Mouse (Mus musculus) MEL (cell line): Measurements from ENCODE around the gene Gm20388. TPM values are rescaled to one million over a fixed set of nuclear protein-coding genes. Genes with fewer than 3 reads are reported as not detected.

Experiments
- DNase-seq: peaks from one replicate; pipeline ENCODE4 v3.0.0; 2011; ENCODE audit warnings: low read depth, low spot score
- H3K27ac ChIP-seq: 2 replicates; pipeline ENCODE4 v1.5.1; 2012; ENCODE audit warnings: low read depth, mild to moderate bottlenecking, control low read depth, low read length, moderate library complexity; ENCODE audit not compliant: control insufficient read depth
- H3K27me3 ChIP-seq, 2 experiments: fragments of 150-350 bp in 1 of 2; sonication (generic) in 1 of 2; 2 replicates each; pipeline ENCODE4 v1.6.1; 2012; ENCODE audit warnings: low read length in 2 of 2, mild to moderate bottlenecking in 2 of 2, improper control_type of control experiment in 1 of 2, moderate library complexity in 1 of 2; ENCODE audit not compliant: insufficient read depth in 2 of 2, control insufficient read depth in 1 of 2
- H3K36me3 ChIP-seq, 2 experiments: 2 replicates each; pipeline ENCODE4 v1.6.1; 2012 to 2014; ENCODE audit warnings: low read length in 2 of 2, improper control_type of control experiment in 1 of 2, inconsistent platforms in 1 of 2, mild to moderate bottlenecking in 1 of 2; ENCODE audit not compliant: insufficient read depth in 2 of 2, control insufficient read depth in 1 of 2
- H3K4me1 ChIP-seq, 2 experiments: fragments of 150-350 bp in 1 of 2; sonication (generic) in 1 of 2; 2 replicates each; pipeline ENCODE4 v1.6.1; 2012; ENCODE audit warnings: low read length in 2 of 2, improper control_type of control experiment in 1 of 2, mild to moderate bottlenecking in 1 of 2; ENCODE audit not compliant: insufficient read depth in 2 of 2, control insufficient read depth in 1 of 2
- H3K4me3 ChIP-seq, 2 experiments: fragments of 150-350 bp in 1 of 2; sonication (generic) in 1 of 2; 2 replicates each; pipeline ENCODE4 v1.5.1; 2012; ENCODE audit warnings: low read depth in 2 of 2, low read length in 2 of 2, mild to moderate bottlenecking in 2 of 2, moderate library complexity in 2 of 2, control low read depth in 1 of 2, improper control_type of control experiment in 1 of 2; ENCODE audit not compliant: control insufficient read depth in 1 of 2, insufficient read depth in 1 of 2
- H3K79me2 ChIP-seq: 2 replicates; pipeline ENCODE4 v1.6.1; 2012; ENCODE audit warnings: mild to moderate bottlenecking, low read length, moderate library complexity; ENCODE audit not compliant: control insufficient read depth, poor library complexity, insufficient read depth
- H3K9ac ChIP-seq: 2 replicates; pipeline ENCODE4 v1.6.1; 2012; ENCODE audit warnings: low read depth, mild to moderate bottlenecking, control low read depth, low read length, moderate library complexity; ENCODE audit not compliant: control insufficient read depth, poor library complexity, severe bottlenecking
- H3K9me3 ChIP-seq: fragments of 150-350 bp; sonication (generic); replicated peaks from 2 replicates; pipeline ENCODE4 v1.6.1; 2012; ENCODE audit warnings: mild to moderate bottlenecking, low read length, improper control_type of control experiment, moderate library complexity; ENCODE audit not compliant: insufficient read depth
- BHLHE40 ChIP-seq: IDR thresholded peaks from 2 replicates; pipeline ENCODE4 v1.6.1; 2012; ENCODE audit warnings: low read depth, mild to moderate bottlenecking, inconsistent platforms, low read length, improper control_type of control experiment, borderline replicate concordance
- CHD2 ChIP-seq: IDR thresholded peaks from 2 replicates; pipeline ENCODE4 v1.6.1; 2011; ENCODE audit warnings: low read length, improper control_type of control experiment
- CTCF ChIP-seq, 3 experiments: IDR thresholded peaks in 2 of 3; conservative IDR thresholded peaks in 1 of 3; 2 replicates each; pipeline ENCODE4 v1.5.1; 2011 to 2012; ENCODE audit warnings: low read length in 3 of 3, low read depth in 2 of 3, mild to moderate bottlenecking in 2 of 3, improper control_type of control experiment in 1 of 3, inconsistent platforms in 1 of 3, mixed read lengths in 1 of 3, moderate library complexity in 1 of 3; ENCODE audit not compliant: control insufficient read depth in 1 of 3, insufficient read depth in 1 of 3, poor library complexity in 1 of 3, severe bottlenecking in 1 of 3
- EP300 ChIP-seq, 2 experiments: IDR thresholded peaks; 2 replicates each; pipeline ENCODE4 v1.6.1; 2011; ENCODE audit warnings: improper control_type of control experiment in 2 of 2, low read length in 2 of 2, low read depth in 1 of 2, mild to moderate bottlenecking in 1 of 2
- GATA1 ChIP-seq: IDR thresholded peaks from 2 replicates; pipeline ENCODE4 v1.6.1; 2011; ENCODE audit warnings: low read depth, low read length, improper control_type of control experiment
- JUND ChIP-seq: IDR thresholded peaks from 2 replicates; pipeline ENCODE4 v1.6.1; 2011; ENCODE audit warnings: low read depth, mild to moderate bottlenecking, improper control_type of control experiment, low read length
- MYB ChIP-seq: IDR thresholded peaks from 2 replicates; pipeline ENCODE4 v1.6.1; 2011; ENCODE audit warnings: mild to moderate bottlenecking, low read depth, low read length, improper control_type of control experiment
- POLR2A ChIP-seq, 2 experiments: IDR thresholded peaks; 2 replicates each; pipeline ENCODE4 v1.6.1; 2011 to 2012; ENCODE audit warnings: low read length in 2 of 2, mild to moderate bottlenecking in 2 of 2, control low read depth in 1 of 2, improper control_type of control experiment in 1 of 2, low read depth in 1 of 2, moderate library complexity in 1 of 2; ENCODE audit not compliant: control insufficient read depth in 1 of 2, insufficient read depth in 1 of 2, poor library complexity in 1 of 2
- POLR2AphosphoS2 ChIP-seq: IDR thresholded peaks from 2 replicates; pipeline ENCODE4 v1.6.1; 2011; ENCODE audit warnings: low read length, improper control_type of control experiment
- RCOR1 ChIP-seq: IDR thresholded peaks from 2 replicates; pipeline ENCODE4 v1.6.1; 2012; ENCODE audit warnings: low read depth, mild to moderate bottlenecking, inconsistent platforms, low read length, improper control_type of control experiment
- SIN3A ChIP-seq: IDR thresholded peaks from 2 replicates; pipeline ENCODE4 v1.6.1; 2012; ENCODE audit warnings: low read length, improper control_type of control experiment, inconsistent platforms
- TAL1 ChIP-seq: IDR thresholded peaks from 2 replicates; pipeline ENCODE4 v1.6.1; 2012; ENCODE audit warnings: mild to moderate bottlenecking, inconsistent platforms, low read length, moderate library complexity, mixed read lengths
- UBTF ChIP-seq: IDR thresholded peaks from 2 replicates; pipeline ENCODE4 v1.6.1; 2012; ENCODE audit warnings: low read depth, mild to moderate bottlenecking, inconsistent platforms, low read length, improper control_type of control experiment, moderate library complexity, borderline replicate concordance; ENCODE audit not compliant: insufficient read depth
- USF1 ChIP-seq: IDR thresholded peaks from 2 replicates; pipeline ENCODE4 v1.6.1; 2014; ENCODE audit warnings: low read depth, mild to moderate bottlenecking, inconsistent platforms, low read length, improper control_type of control experiment, moderate library complexity
- USF2 ChIP-seq, 2 experiments: IDR thresholded peaks; 2 replicates each; pipeline ENCODE4 v1.6.1; 2011 to 2012; ENCODE audit warnings: improper control_type of control experiment in 2 of 2, low read length in 2 of 2, borderline replicate concordance in 1 of 2, inconsistent platforms in 1 of 2, low read depth in 1 of 2, mild to moderate bottlenecking in 1 of 2; ENCODE audit not compliant: insufficient read depth in 1 of 2
- ZC3H11A ChIP-seq: IDR thresholded peaks from 2 replicates; pipeline ENCODE4 v1.6.1; 2012; ENCODE audit warnings: low read depth, mild to moderate bottlenecking, inconsistent platforms, low read length, improper control_type of control experiment
- ZNF384 ChIP-seq: IDR thresholded peaks from 2 replicates; pipeline ENCODE4 v1.6.1; 2012; ENCODE audit warnings: low read depth, mild to moderate bottlenecking, inconsistent platforms, low read length, improper control_type of control experiment
- polyA plus RNA-seq, 2 experiments: library from polyadenylated mRNA; stranded (reverse) in 1 of 2; unstranded in 1 of 2; fragments of >175 nt in 1 of 2; fragments of >200 nt in 1 of 2; gene quantifications; 2 replicates each; pipeline versions ENCODE4 v1.2.1 to v1.2.4; 2012; ENCODE audit warnings: low replicate concordance in 2 of 2, low read depth in 1 of 2; ENCODE audit not compliant: insufficient read length in 2 of 2, insufficient read depth in 1 of 2, missing spikeins in 1 of 2
- total RNA-seq: library from RNA; depleted of rRNA; stranded (reverse); fragments of 300-350 nt; gene quantifications from 2 replicates; pipeline ENCODE4 v1.2.3, GENCODE M21; 2012

Gm20388 gene
- total and polyA plus RNA-seq, 3 experiments: 11.1 to 17.8 TPM; not detected in 1

GRCm38 (mm10) chr8:122622727-122623126 is 2712.1 kb downstream of the Gm20388 start, which contains the start of gene Pabpn1l:
Pabpn1l (minus strand) TSS chr8:122622739.
- no peak for TF ChIP-seq POLR2A (IDR thresholded peaks at IDR 0.05; ENCODE audit: control insufficient read depth in 1 of 2, insufficient read depth in 1 of 2, low read depth in 1 of 2, low read length in 2 of 2, poor library complexity in 1 of 2)
- TF ChIP-seq GATA1: no peak
- TF ChIP-seq ZC3H11A: no peak
- no peak for TF ChIP-seq CTCF (IDR thresholded peaks at IDR 0.05 in 2 of 3, conservative IDR thresholded peaks at IDR 0.05 in 1 of 3; ENCODE audit: control insufficient read depth in 1 of 3, insufficient read depth in 1 of 3, low read depth in 2 of 3, low read length in 3 of 3, poor library complexity in 1 of 3, severe bottlenecking in 1 of 3)
- TF ChIP-seq TAL1: no peak
- TF ChIP-seq MYB: no peak
- no peak for TF ChIP-seq USF1
- no peak for TF ChIP-seq ZNF384
- no peak for TF ChIP-seq CHD2
- Histone ChIP-seq H3K79me2 (no peaks in the 10 kb centered on the region), H3K27me3 (no peaks in the 10 kb centered on the region), H3K4me1 (peaks cover 8 to 12% of the 10 kb centered on the region in 2 experiments), H3K4me3 (no peak within 1 kb of the TSS), H3K9ac (no peak within 1 kb of the TSS), H3K27ac (no peak within 1 kb of the TSS), H3K36me3 (no peaks in the 10 kb centered on the region; a peak in 1 of 4 replicates), H3K9me3 (no peaks in the 10 kb centered on the region)
- DNase-seq: no peak

- Histone ChIP-seq H3K4me1 (peaks cover under 1% of the 10 kb centered on the region in 2 experiments; a peak in 1 of 4 replicates), H3K79me2 (no peaks in the 10 kb centered on the region), H3K4me3 (no peak overlapping the region), H3K36me3 (no peaks in the 10 kb centered on the region), H3K27ac (no peak overlapping the region), H3K27me3 (no peaks in the 10 kb centered on the region), H3K9ac (no peak overlapping the region), H3K9me3 (no peaks in the 10 kb centered on the region)
- peak; percentile 25 for DNase-seq
- TF ChIP-seq USF2 (IDR thresholded peaks at IDR 0.05; ENCODE audit: borderline replicate concordance in 1 of 2, insufficient read depth in 1 of 2, low read depth in 1 of 2, low read length in 2 of 2) (0 out of 4 replicates have a peak, but pooled peaks of 1 of the 2 experiments have one; percentile 38), SIN3A (no peak), CHD2 (no peak), RCOR1 (no peak), USF1 (peak; percentile 85), EP300 (IDR thresholded peaks at IDR 0.05; ENCODE audit: low read depth in 1 of 2, low read length in 2 of 2) (no peak), BHLHE40 (no peak), UBTF (no peak), JUND (no peak), GATA1 (no peak), POLR2AphosphoS2 (no peak)
Observed at GRCm38 (mm10) chr8:122623844-122624642, 2713.4 kb downstream of the Gm20388 start.
